ENCODE assay signal across 8 mouse cellular contexts in genomic region chr17:35920384-35920783, GRCm38 (mm10). TPM values are rescaled to one million over a fixed set of nuclear protein-coding genes. Genes with fewer than 3 reads are reported as not detected.
A peak's percentile ranks its signal among the peaks of the same experiment; 100 is the strongest.
DNase-seq lines count a peak whose midpoint lies in the region; ATAC-seq and TF ChIP-seq lines count a peak whose summit lies in the region.

No protein-coding gene starts in this region.

- TF ChIP-seq POLR2A in brain, embryonic 14.5 days (IDR thresholded peaks at IDR 0.05; ENCODE audit: borderline replicate concordance, extremely low read depth, insufficient read depth, insufficient read length, poor library complexity, severe bottlenecking), result no peak

- peaks cover 43% of the 10 kb centered on the region for H3K36me3 ChIP-seq in kidney, embryonic 14.5 days (ENCODE audit: control insufficient read depth, insufficient read depth, low read length)
- peaks cover 25% of the 10 kb centered on the region for H3K36me3 ChIP-seq in hindbrain, embryonic 12.5 days
- peaks cover 23% of the 10 kb centered on the region for H3K36me3 ChIP-seq in midbrain, embryonic 13.5 days

- peak overlapping the region; percentile 85; the same call in 1 of the 2 replicates for H3K4me3 ChIP-seq in kidney, embryonic 14.5 days (ENCODE audit: low read length)
- H3K4me3 ChIP-seq in hindbrain, embryonic 12.5 days, result no peak overlapping the region
- H3K4me3 ChIP-seq in midbrain, embryonic 13.5 days (replicated peaks), result peak overlapping the region; percentile 78

- H3K4me2 ChIP-seq in kidney, embryonic 14.5 days (replicated peaks; ENCODE audit: low read depth, low read length), result no peak overlapping the region
- peak overlapping the region; percentile 89 for H3K4me2 ChIP-seq in hindbrain, embryonic 12.5 days (replicated peaks)
- peak overlapping the region; percentile 84 for H3K4me2 ChIP-seq in midbrain, embryonic 13.5 days (replicated peaks)

- no peaks in the 10 kb centered on the region for H3K27me3 ChIP-seq in kidney, embryonic 14.5 days (ENCODE audit: control insufficient read depth, insufficient read depth, low read length)
- H3K27me3 ChIP-seq in hindbrain, embryonic 12.5 days, result no peaks in the 10 kb centered on the region
- no peaks in the 10 kb centered on the region for H3K27me3 ChIP-seq in midbrain, embryonic 13.5 days

- TF ChIP-seq CTCF in brain, embryonic 14.5 days (IDR thresholded peaks at IDR 0.05; ENCODE audit: borderline replicate concordance, extremely low read depth, insufficient read depth, insufficient read length), result no peak

- ATAC-seq in kidney, embryonic 14.5 days (ENCODE audit: low FRiP score, low TSS enrichment), result no peak
- no peak for ATAC-seq in hindbrain, embryonic 12.5 days (ENCODE audit: low FRiP score)
- no peak for ATAC-seq in midbrain, embryonic 13.5 days

- H3K9ac ChIP-seq in kidney, embryonic 14.5 days (ENCODE audit: low read depth, low read length), result 0 out of 2 replicates have a peak overlapping the region, but pooled peaks have one; percentile 97
- H3K9ac ChIP-seq in hindbrain, embryonic 12.5 days, result no peak overlapping the region
- peak overlapping the region; percentile 98 for H3K9ac ChIP-seq in midbrain, embryonic 13.5 days (replicated peaks)

- peaks cover 27% of the 10 kb centered on the region for H3K4me1 ChIP-seq in kidney, embryonic 14.5 days (ENCODE audit: control insufficient read depth, insufficient read depth, low read length)
- H3K4me1 ChIP-seq in hindbrain, embryonic 12.5 days, result peaks cover 30% of the 10 kb centered on the region
- H3K4me1 ChIP-seq in midbrain, embryonic 13.5 days (replicated peaks), result peaks cover 43% of the 10 kb centered on the region

- whole genome bisulfite sequencing in kidney, embryonic 14.5 days, result 94% methylated on average over 1 of the region's 1 CpGs
- 86% methylated on average over 1 of the region's 1 CpGs for WGBS in hindbrain, embryonic 12.5 days
- WGBS in midbrain, embryonic 13.5 days, result 72% methylated on average over 1 of the region's 1 CpGs

- DNase-seq in kidney, adult 11 months, result no peak
- peak; percentile 14 for DNase-seq in brain, embryonic 14.5 days (ENCODE audit: low read depth)
- no peak for DNase-seq in adrenal gland, postnatal 36 days
- no peak for DNase-seq in ovary, postnatal 10 days (ENCODE audit: low spot score)
- DNase-seq in thymus, postnatal 0 days (ENCODE audit: low spot score), result no peak

- H3K9me3 ChIP-seq in kidney, embryonic 14.5 days (ENCODE audit: control insufficient read depth, low read length), result no peaks in the 10 kb centered on the region
- no peaks in the 10 kb centered on the region for H3K9me3 ChIP-seq in hindbrain, embryonic 12.5 days (replicated peaks)
- no peaks in the 10 kb centered on the region for H3K9me3 ChIP-seq in midbrain, embryonic 13.5 days

- peak overlapping the region; percentile 43; the same call in 1 of the 2 replicates for H3K27ac ChIP-seq in kidney, embryonic 14.5 days (ENCODE audit: low read depth, low read length)
- H3K27ac ChIP-seq in hindbrain, embryonic 12.5 days, result peak overlapping the region; percentile 99
- peak overlapping the region; percentile 99 for H3K27ac ChIP-seq in midbrain, embryonic 13.5 days

RNA-seq across cellular contexts. Expression of gene Ppp1r10, which starts 4.2 kb away (rescaled TPM):
- 30.6 and 44.7 TPM in 2 replicates for polyA plus RNA-seq in kidney, embryonic 14.5 days (2014; fragmentation: Nextera tagmentation; extraction: Ambion mirVana)
- 52.8 and 60.8 TPM in 2 replicates for polyA plus RNA-seq in brain, embryonic 14.5 days (2012; rRNA removed)
- 58.3 and 68.2 TPM in 2 replicates for polyA plus RNA-seq in hindbrain, embryonic 12.5 days (2016; fragmentation: Nextera tagmentation; extraction: Ambion mirVana)
- 51.3 and 54.6 TPM in 2 replicates for polyA plus RNA-seq in midbrain, embryonic 13.5 days (2015; fragmentation: Nextera tagmentation; extraction: Ambion mirVana)
- total RNA-seq in adrenal gland, postnatal 36 days (2021), result 100 to 1,000 TPM in 1 of 2 experiments, 10 to 100 TPM in 1; 96.2 to 108 TPM
- 35.6 and 36.0 TPM in 2 replicates for polyA plus RNA-seq in thymus, postnatal 0 days (2015; fragmentation: Nextera tagmentation; extraction: Ambion mirVana)

RNA-seq across cellular contexts. Expression of gene Mrps18b, which starts 4.2 kb away (rescaled TPM):
- 79.0 and 101 TPM in 2 replicates for polyA plus RNA-seq in kidney, embryonic 14.5 days (2014; fragmentation: Nextera tagmentation; extraction: Ambion mirVana)
- polyA plus RNA-seq in brain, embryonic 14.5 days (2012; rRNA removed), result 43.9 and 51.4 TPM in 2 replicates
- polyA plus RNA-seq in hindbrain, embryonic 12.5 days (2016; fragmentation: Nextera tagmentation; extraction: Ambion mirVana), result 46.8 and 51.1 TPM in 2 replicates
- polyA plus RNA-seq in midbrain, embryonic 13.5 days (2015; fragmentation: Nextera tagmentation; extraction: Ambion mirVana), result 49.9 and 54.6 TPM in 2 replicates
- 10 to 100 TPM; 92.6 to 97.8 TPM for total RNA-seq in adrenal gland, postnatal 36 days (2021)
- polyA plus RNA-seq in thymus, postnatal 0 days (2015; fragmentation: Nextera tagmentation; extraction: Ambion mirVana), result 91.1 and 93.5 TPM in 2 replicates

RNA-seq across cellular contexts. Expression of gene Atat1, which starts 10.5 kb away (rescaled TPM):
- 76.5 and 92.2 TPM in 2 replicates for polyA plus RNA-seq in kidney, embryonic 14.5 days (2014; fragmentation: Nextera tagmentation; extraction: Ambion mirVana)
- 638 and 656 TPM in 2 replicates for polyA plus RNA-seq in brain, embryonic 14.5 days (2012; rRNA removed)
- 294 and 303 TPM in 2 replicates for polyA plus RNA-seq in hindbrain, embryonic 12.5 days (2016; fragmentation: Nextera tagmentation; extraction: Ambion mirVana)
- polyA plus RNA-seq in midbrain, embryonic 13.5 days (2015; fragmentation: Nextera tagmentation; extraction: Ambion mirVana), result 458 and 466 TPM in 2 replicates
- total RNA-seq in adrenal gland, postnatal 36 days (2021), result 10 to 100 TPM; 26.0 to 33.0 TPM
- polyA plus RNA-seq in thymus, postnatal 0 days (2015; fragmentation: Nextera tagmentation; extraction: Ambion mirVana), result 16.4 and 17.5 TPM in 2 replicates

RNA-seq across cellular contexts. Expression of gene 2310061I04Rik, which starts 23.2 kb away (rescaled TPM):
- polyA plus RNA-seq in kidney, embryonic 14.5 days (2014; fragmentation: Nextera tagmentation; extraction: Ambion mirVana), result 36.2 and 41.5 TPM in 2 replicates
- polyA plus RNA-seq in brain, embryonic 14.5 days (2012; rRNA removed), result 83.5 and 92.4 TPM in 2 replicates
- polyA plus RNA-seq in hindbrain, embryonic 12.5 days (2016; fragmentation: Nextera tagmentation; extraction: Ambion mirVana), result 25.7 and 28.7 TPM in 2 replicates
- polyA plus RNA-seq in midbrain, embryonic 13.5 days (2015; fragmentation: Nextera tagmentation; extraction: Ambion mirVana), result 34.7 and 36.8 TPM in 2 replicates
- total RNA-seq in adrenal gland, postnatal 36 days (2021), result 10 to 100 TPM; 47.0 to 49.4 TPM
- polyA plus RNA-seq in thymus, postnatal 0 days (2015; fragmentation: Nextera tagmentation; extraction: Ambion mirVana), result 24.5 and 27.1 TPM in 2 replicates

RNA-seq across cellular contexts. Expression of gene Dhx16, which starts 40.8 kb away (rescaled TPM):
- 37.8 and 50.0 TPM in 2 replicates for polyA plus RNA-seq in kidney, embryonic 14.5 days (2014; fragmentation: Nextera tagmentation; extraction: Ambion mirVana)
- 66.0 and 71.9 TPM in 2 replicates for polyA plus RNA-seq in brain, embryonic 14.5 days (2012; rRNA removed)
- polyA plus RNA-seq in hindbrain, embryonic 12.5 days (2016; fragmentation: Nextera tagmentation; extraction: Ambion mirVana), result 45.2 and 46.0 TPM in 2 replicates
- 34.3 and 37.3 TPM in 2 replicates for polyA plus RNA-seq in midbrain, embryonic 13.5 days (2015; fragmentation: Nextera tagmentation; extraction: Ambion mirVana)
- total RNA-seq in adrenal gland, postnatal 36 days (2021), result 10 to 100 TPM; 37.5 to 40.8 TPM
- polyA plus RNA-seq in thymus, postnatal 0 days (2015; fragmentation: Nextera tagmentation; extraction: Ambion mirVana), result 48.9 and 50.6 TPM in 2 replicates

Comparison
In these comparisons a context has a peak if more than half of its experiments do, and no peak if none do; other contexts are left out.
1. H3K27ac ChIP-seq: peak in every context shown above with its lines; median percentile 99 in hindbrain, embryonic 12.5 days; 99 in midbrain, embryonic 13.5 days; 43 in kidney, embryonic 14.5 days.